Mouse (Mus musculus) ES-Bruce4 (cell line): ENCODE measurements around the gene Fgfr2.
A peak's percentile ranks its signal among the peaks of the same experiment; 100 is the strongest.

Experiments
- CTCF ChIP-seq: IDR thresholded peaks from one replicate; pipeline ENCODE4 v1.8.1; 2011; ENCODE audit warnings: low read depth, low read length
- EP300 ChIP-seq: IDR thresholded peaks from 2 replicates; pipeline ENCODE4 v1.6.1; 2011; ENCODE audit warnings: low read depth, low read length; ENCODE audit not compliant: insufficient read depth

GRCm38 (mm10) chr7:130253264-130253663 lies 2869.9 kb downstream of the Fgfr2 start:
- TF ChIP-seq CTCF, result no peak
- TF ChIP-seq EP300, result peak; percentile 76
